Mouse (Mus musculus): Measurements from ENCODE around the gene Pspn. TPM values are rescaled to one million over a fixed set of nuclear protein-coding genes. Genes with fewer than 3 reads are reported as not detected.

Pspn gene
- total and polyA plus RNA-seq, 2 experiments from 2014 or later = 0.37 TPM; not detected in 1

DNA sequence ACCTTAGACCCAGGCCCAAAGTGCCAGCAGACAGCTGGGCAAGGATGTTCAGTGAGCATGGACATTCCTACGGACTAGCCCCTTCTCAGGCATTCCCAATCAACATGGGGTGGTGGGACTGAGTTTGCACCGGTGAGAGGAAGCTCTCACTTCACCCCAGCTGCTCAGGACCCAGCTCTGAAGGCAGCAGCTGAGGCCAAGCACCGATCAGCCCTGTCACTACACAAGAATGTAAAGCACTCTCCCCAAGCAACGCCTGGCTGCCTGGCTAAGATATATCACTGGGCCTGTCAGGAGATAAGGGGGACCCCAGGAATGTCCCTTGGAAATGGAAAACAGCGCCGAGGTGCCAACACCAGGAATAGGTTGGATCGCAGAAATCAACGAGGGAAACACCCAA lies 1.4 kb upstream of the Pspn start:
- H3K9ac ChIP-seq (replicated peaks; ENCODE audit: low read length, poor library complexity, severe bottlenecking) = no peak overlapping the region
- H3K4me1 ChIP-seq (ENCODE audit: insufficient read depth, low read length) = 0 out of 2 replicates have a peak, but pooled peaks cover 4% of the 10 kb centered on the region
- peaks cover 44% of the 10 kb centered on the region for H3K36me3 ChIP-seq (ENCODE audit: insufficient read depth, low read length)
- 84% methylated on average over 8 of the region's 8 CpGs for WGBS
- H3K9me3 ChIP-seq (ENCODE audit: low read length) = no peaks in the 10 kb centered on the region
- no peak for TF ChIP-seq CTCF (IDR thresholded peaks at IDR 0.05)
- H3K27me3 ChIP-seq (ENCODE audit: insufficient read depth, low read length) = no peaks in the 10 kb centered on the region
- ATAC-seq (ENCODE audit: low FRiP score) = no peak
- H3K4me2 ChIP-seq (ENCODE audit: low read depth, low read length, poor library complexity, severe bottlenecking) = no peak overlapping the region
- no peak overlapping the region for H3K27ac ChIP-seq (ENCODE audit: low read depth, low read length)
- DNase-seq (ENCODE audit: low spot score) = no peak
- no peak overlapping the region for H3K4me3 ChIP-seq (ENCODE audit: low read depth, low read length)

DNA sequence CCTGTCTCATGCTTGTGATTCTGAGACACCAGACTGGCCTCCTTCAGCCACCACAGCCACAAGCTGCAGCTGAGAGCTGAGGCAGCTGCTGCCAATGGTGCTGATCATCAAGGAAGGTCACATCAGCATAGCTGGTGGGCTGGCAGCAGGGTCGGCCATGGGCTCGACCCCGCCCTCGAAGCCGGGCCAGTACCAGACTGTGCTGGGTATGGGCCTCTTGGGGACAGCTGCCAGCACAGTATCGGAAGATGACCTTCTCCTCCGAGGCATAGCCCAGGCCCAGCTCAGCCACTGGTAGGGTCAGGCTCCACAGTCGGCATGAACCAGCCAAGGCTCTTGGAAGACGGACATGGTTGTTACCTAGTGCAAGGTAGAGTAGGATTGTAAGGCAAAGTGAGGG lies 404 bp downstream of the Pspn start:
- no peak overlapping the region for H3K9ac ChIP-seq (replicated peaks; ENCODE audit: low read length, poor library complexity, severe bottlenecking)
- ATAC-seq (ENCODE audit: low FRiP score) (no peak), DNase-seq (ENCODE audit: low spot score) (no peak)
- no peak overlapping the region for H3K27ac ChIP-seq (ENCODE audit: low read depth, low read length)
- 94% methylated on average over 9 of the region's 9 CpGs for WGBS
- H3K4me3 ChIP-seq (ENCODE audit: low read depth, low read length) = no peak overlapping the region
- H3K9me3 ChIP-seq (ENCODE audit: low read length) = no peaks in the 10 kb centered on the region
- no peak overlapping the region for H3K4me2 ChIP-seq (ENCODE audit: low read depth, low read length, poor library complexity, severe bottlenecking)
- H3K36me3 ChIP-seq (ENCODE audit: insufficient read depth, low read length) = peaks cover 44% of the 10 kb centered on the region
- 0 out of 2 replicates have a peak, but pooled peaks cover 4% of the 10 kb centered on the region for H3K4me1 ChIP-seq (ENCODE audit: insufficient read depth, low read length)
- H3K27me3 ChIP-seq (ENCODE audit: insufficient read depth, low read length) = no peaks in the 10 kb centered on the region
- no peak for TF ChIP-seq CTCF (IDR thresholded peaks at IDR 0.05)

DNA sequence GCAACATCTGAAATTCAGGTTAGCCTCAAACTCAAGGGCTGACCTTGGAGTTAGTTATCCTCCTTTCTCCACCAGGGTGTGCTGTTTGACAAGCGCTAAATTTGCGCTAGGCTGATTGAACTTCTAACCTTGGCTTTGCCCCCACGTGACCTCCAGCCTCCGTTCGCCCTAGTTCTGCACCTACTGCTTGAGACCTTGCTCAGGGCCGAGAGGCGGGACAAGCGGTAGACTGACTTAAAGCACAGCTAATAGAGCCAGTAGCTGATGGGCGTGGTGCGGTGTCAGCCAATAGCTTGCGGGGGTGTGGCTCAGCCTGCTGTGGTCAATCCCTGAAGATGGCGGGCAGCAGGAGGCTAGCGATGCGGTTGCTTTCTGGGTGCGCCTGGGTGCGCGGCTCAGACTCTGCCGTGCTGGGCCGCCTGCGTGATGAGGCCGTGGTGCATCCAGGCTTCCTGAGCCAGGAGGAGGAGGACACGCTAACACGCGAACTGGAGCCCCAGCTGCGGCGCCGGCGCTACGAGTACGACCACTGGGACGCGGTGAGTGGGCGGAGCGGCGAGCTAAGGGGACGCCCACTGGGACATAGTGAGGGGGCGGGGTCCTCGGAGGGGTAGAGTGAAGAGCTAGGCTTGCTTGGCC lies 2.7 kb downstream of the Pspn start, which contains the start of gene Alkbh7:
Gene Alkbh7 (plus strand): TSS at position 311 of the 639 bp plus-strand sequence.
- under 1% methylated on average over 38 of the region's 38 CpGs for WGBS
- Histone ChIP-seq H3K4me1 (ENCODE audit: insufficient read depth, low read length) (0 out of 2 replicates have a peak, but pooled peaks cover 4% of the 10 kb centered on the region), H3K4me2 (ENCODE audit: low read depth, low read length, poor library complexity, severe bottlenecking) (peak within 1 kb of the TSS; percentile 52), H3K4me3 (ENCODE audit: low read depth, low read length) (peak within 1 kb of the TSS; percentile 60), H3K27me3 (ENCODE audit: insufficient read depth, low read length) (no peaks in the 10 kb centered on the region), H3K36me3 (ENCODE audit: insufficient read depth, low read length) (peaks cover 49% of the 10 kb centered on the region), H3K9me3 (ENCODE audit: low read length) (no peaks in the 10 kb centered on the region), H3K9ac (replicated peaks; ENCODE audit: low read length, poor library complexity, severe bottlenecking) (peak within 1 kb of the TSS; percentile 65), H3K27ac (ENCODE audit: low read depth, low read length) (peak within 1 kb of the TSS; percentile 77)
- peak; percentile 83 for TF ChIP-seq CTCF (IDR thresholded peaks at IDR 0.05)
- DNase-seq (ENCODE audit: low spot score) (peak; percentile 98), ATAC-seq (ENCODE audit: low FRiP score) (peak; percentile 97)

DNA sequence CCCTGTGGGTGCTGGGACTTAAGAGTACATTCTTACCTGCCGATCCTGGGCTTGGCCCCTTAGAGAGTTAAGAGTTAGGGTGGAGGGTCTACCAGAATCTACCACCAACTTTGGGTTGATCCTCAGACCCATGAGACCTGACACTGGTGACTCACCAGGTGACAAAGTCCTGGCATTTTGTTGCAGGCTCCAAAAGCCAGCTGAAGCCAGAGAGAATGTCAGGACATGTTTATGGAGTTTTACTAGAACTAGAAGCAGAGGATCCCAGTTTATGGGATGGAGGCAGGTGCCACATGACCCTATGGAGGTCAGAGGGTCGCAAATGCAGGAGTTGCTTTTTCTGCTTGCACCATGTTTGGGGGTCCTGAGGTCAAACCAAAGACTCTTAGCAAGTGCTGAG lies 3.3 kb downstream of the Pspn start:
- H3K4me3 ChIP-seq (ENCODE audit: low read depth, low read length) = no peak overlapping the region
- H3K36me3 ChIP-seq (ENCODE audit: insufficient read depth, low read length) = peaks cover 48% of the 10 kb centered on the region
- ATAC-seq (ENCODE audit: low FRiP score) = no peak

DNA sequence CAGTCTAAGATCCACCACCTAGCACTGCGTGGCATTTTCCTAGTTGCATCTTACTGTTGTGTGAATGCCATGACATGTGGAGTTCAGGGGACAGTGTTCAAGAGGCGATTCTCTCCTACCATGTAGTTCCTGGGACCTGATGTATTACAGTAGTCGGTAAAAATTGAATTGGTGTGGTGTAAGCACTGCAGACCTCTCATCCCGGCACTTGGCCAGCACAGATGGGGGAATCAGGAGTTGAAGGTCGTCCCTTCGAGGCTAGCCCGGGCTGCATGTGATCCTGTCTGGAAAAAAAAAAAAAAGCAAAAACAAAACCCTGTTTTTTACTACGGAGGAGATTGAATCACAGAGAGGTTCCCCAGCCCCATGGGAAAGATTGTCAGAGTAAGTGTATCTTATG lies 4.8 kb downstream of the Pspn start:
- 92% methylated on average over 8 of the region's 8 CpGs for WGBS
- ATAC-seq (ENCODE audit: low FRiP score) (no peak), DNase-seq (ENCODE audit: low spot score) (no peak)
- no peak for TF ChIP-seq CTCF (IDR thresholded peaks at IDR 0.05)
- peaks cover 9% of the 10 kb centered on the region; the same call in 1 of the 2 replicates for H3K4me1 ChIP-seq (ENCODE audit: insufficient read depth, low read length)
- no peaks in the 10 kb centered on the region for H3K9me3 ChIP-seq (ENCODE audit: low read length)
- no peaks in the 10 kb centered on the region for H3K27me3 ChIP-seq (ENCODE audit: insufficient read depth, low read length)
- no peak overlapping the region for H3K4me3 ChIP-seq (ENCODE audit: low read depth, low read length)
- H3K9ac ChIP-seq (replicated peaks; ENCODE audit: low read length, poor library complexity, severe bottlenecking) = no peak overlapping the region
- H3K27ac ChIP-seq (ENCODE audit: low read depth, low read length) = no peak overlapping the region
- peaks cover 47% of the 10 kb centered on the region for H3K36me3 ChIP-seq (ENCODE audit: insufficient read depth, low read length)
- no peak overlapping the region for H3K4me2 ChIP-seq (ENCODE audit: low read depth, low read length, poor library complexity, severe bottlenecking)

More for the DNA sequence above, 3.3 kb downstream of the Pspn start:
- Histone ChIP-seq H3K9ac (replicated peaks; ENCODE audit: low read length, poor library complexity, severe bottlenecking) (no peak overlapping the region), H3K4me2 (ENCODE audit: low read depth, low read length, poor library complexity, severe bottlenecking) (peak overlapping the region; percentile 52; the same call in 1 of the 2 replicates), H3K9me3 (ENCODE audit: low read length) (no peaks in the 10 kb centered on the region), H3K27ac (ENCODE audit: low read depth, low read length) (no peak overlapping the region), H3K4me1 (ENCODE audit: insufficient read depth, low read length) (0 out of 2 replicates have a peak, but pooled peaks cover 4% of the 10 kb centered on the region), H3K27me3 (ENCODE audit: insufficient read depth, low read length) (no peaks in the 10 kb centered on the region)
- 76% methylated on average over 2 of the region's 2 CpGs for WGBS
- no peak for DNase-seq (ENCODE audit: low spot score)
- TF ChIP-seq CTCF (IDR thresholded peaks at IDR 0.05) = no peak

DNA sequence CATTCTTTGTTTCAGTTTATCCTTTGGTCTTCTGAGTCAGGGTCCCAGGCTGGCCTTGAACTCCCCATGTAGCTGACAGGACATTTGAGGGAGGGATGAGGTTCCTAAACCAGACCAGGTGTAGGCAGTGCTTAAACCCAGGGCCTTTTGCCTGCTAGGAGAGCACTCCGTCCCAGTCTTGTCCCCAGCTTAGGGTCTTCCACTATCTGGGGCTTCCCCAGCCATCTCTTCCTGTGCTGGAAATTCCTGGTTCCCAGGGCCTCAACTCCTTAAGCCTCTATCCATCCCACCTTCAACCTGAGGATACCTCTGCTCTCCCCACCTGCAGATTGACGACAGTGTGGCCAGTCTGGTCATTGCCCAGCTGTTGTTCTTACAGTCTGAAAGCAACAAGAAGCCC lies 8.9 kb downstream of the Pspn start:
- no peak for ATAC-seq (ENCODE audit: low FRiP score)
- WGBS = 72% methylated on average over 2 of the region's 2 CpGs
- no peak for TF ChIP-seq CTCF (IDR thresholded peaks at IDR 0.05)
- Histone ChIP-seq H3K4me2 (ENCODE audit: low read depth, low read length, poor library complexity, severe bottlenecking) (peak overlapping the region; percentile 77), H3K27me3 (ENCODE audit: insufficient read depth, low read length) (no peaks in the 10 kb centered on the region), H3K9me3 (ENCODE audit: low read length) (no peaks in the 10 kb centered on the region), H3K36me3 (ENCODE audit: insufficient read depth, low read length) (peaks cover 31% of the 10 kb centered on the region), H3K4me3 (ENCODE audit: low read depth, low read length) (peak overlapping the region; percentile 78), H3K27ac (ENCODE audit: low read depth, low read length) (no peak overlapping the region), H3K4me1 (ENCODE audit: insufficient read depth, low read length) (peaks cover 5% of the 10 kb centered on the region; the same call in 1 of the 2 replicates), H3K9ac (replicated peaks; ENCODE audit: low read length, poor library complexity, severe bottlenecking) (peak overlapping the region; percentile 81)
- DNase-seq (ENCODE audit: low spot score) = no peak

All from midbrain, postnatal 0 days (tissue).